Mouse (Mus musculus): Measurements from ENCODE around the gene Abhd11. TPM values are rescaled to one million over a fixed set of nuclear protein-coding genes. Genes with fewer than 3 reads are reported as not detected.

Abhd11 gene
- polyA plus RNA-seq, 1 experiment = 39.7 TPM

DNA sequence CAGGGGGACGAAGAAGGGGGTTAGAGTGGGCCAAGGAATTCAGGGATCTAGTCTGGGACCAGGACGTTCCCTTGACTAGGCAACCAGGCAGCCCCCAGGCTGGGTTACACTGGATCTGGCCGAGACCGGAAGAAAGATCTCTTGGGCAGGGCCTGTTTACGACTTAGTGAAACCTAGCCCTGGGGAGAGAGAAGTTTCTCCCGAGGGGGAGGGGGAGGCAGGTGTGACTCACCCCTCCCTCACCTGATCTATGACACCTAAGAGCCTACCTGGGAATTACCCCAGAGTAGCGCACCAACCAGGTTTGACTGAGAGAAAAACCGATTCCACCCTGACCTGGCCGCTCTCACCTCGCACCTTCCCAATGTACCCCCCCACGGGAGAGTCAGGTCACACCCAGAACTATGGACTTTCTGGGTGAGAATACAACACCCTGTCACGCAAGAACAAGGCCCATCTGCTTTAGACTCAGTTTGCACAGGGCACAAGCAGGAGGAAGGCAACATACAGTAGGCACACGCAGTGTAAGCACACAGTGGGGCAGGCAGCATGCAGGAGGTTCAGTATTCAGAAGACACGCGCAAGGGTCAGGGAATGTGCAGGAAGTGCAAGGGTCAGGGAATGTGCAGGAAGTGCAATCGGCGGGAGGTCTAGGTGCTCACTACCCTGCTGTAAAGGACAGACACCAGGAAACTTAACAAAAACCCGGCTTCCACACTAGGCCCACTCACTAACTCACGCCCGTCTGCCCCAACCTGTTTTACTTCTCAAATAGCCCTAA is 41.6 kb upstream of the Abhd11 start:
- TF ChIP-seq POLR2A (IDR thresholded peaks at IDR 0.05; ENCODE audit: borderline replicate concordance, control insufficient read depth, low read depth, low read length) = no peak
- no peak for TF ChIP-seq CTCF (IDR thresholded peaks at IDR 0.05; ENCODE audit: control insufficient read depth, insufficient read depth, low read length)
- Histone ChIP-seq H3K4me1 (ENCODE audit: control insufficient read depth, insufficient read depth, low read length) (no peaks in the 10 kb centered on the region; the same call in 1 of the 2 replicates), H3K27ac (ENCODE audit: control insufficient read depth, insufficient read depth, low read depth, low read length, poor library complexity) (no peak overlapping the region), H3K4me3 (replicated peaks; ENCODE audit: control insufficient read depth, low read depth, low read length) (no peak overlapping the region)
- 80% methylated on average over 20 of the region's 20 CpGs for WGBS

DNA sequence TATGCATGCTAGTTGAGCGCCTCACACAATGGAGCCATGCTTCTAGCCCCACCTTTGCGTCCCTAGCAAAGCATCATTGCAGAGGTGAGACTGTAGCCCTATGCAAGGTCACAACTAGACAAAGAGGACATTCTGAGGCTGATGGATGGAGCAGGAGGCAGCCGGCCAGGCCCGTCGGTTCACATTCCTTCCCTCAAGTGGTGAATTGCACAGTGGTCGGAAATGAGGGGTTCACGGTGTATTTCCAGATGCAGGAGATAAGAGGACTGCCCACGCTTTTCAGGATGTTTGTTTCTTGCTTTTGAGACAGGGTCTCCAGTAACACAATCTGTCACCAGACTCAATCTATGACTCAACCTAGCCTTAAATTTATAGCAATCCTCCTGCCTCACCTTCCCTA is 38.3 kb upstream of the Abhd11 start:
- no peak for TF ChIP-seq POLR2A (IDR thresholded peaks at IDR 0.05; ENCODE audit: borderline replicate concordance, control insufficient read depth, low read depth, low read length)
- TF ChIP-seq CTCF (IDR thresholded peaks at IDR 0.05; ENCODE audit: control insufficient read depth, insufficient read depth, low read length) = no peak
- H3K27ac ChIP-seq (ENCODE audit: control insufficient read depth, insufficient read depth, low read depth, low read length, poor library complexity) = no peak overlapping the region
- no peak overlapping the region for H3K4me3 ChIP-seq (replicated peaks; ENCODE audit: control insufficient read depth, low read depth, low read length)
- H3K4me1 ChIP-seq (ENCODE audit: control insufficient read depth, insufficient read depth, low read length) = peaks cover 4% of the 10 kb centered on the region
- 75% methylated on average over 8 of the region's 8 CpGs for WGBS

GRCm38 (mm10) chr5:134973081-134973480 is 35.9 kb upstream of the Abhd11 start:
- no peak for TF ChIP-seq CTCF (IDR thresholded peaks at IDR 0.05; ENCODE audit: control insufficient read depth, insufficient read depth, low read length)
- no peak for TF ChIP-seq POLR2A (IDR thresholded peaks at IDR 0.05; ENCODE audit: borderline replicate concordance, control insufficient read depth, low read depth, low read length)
- Histone ChIP-seq H3K27ac (ENCODE audit: control insufficient read depth, insufficient read depth, low read depth, low read length, poor library complexity) (no peak overlapping the region), H3K4me3 (replicated peaks; ENCODE audit: control insufficient read depth, low read depth, low read length) (no peak overlapping the region), H3K4me1 (ENCODE audit: control insufficient read depth, insufficient read depth, low read length) (peaks cover 6% of the 10 kb centered on the region)

DNA sequence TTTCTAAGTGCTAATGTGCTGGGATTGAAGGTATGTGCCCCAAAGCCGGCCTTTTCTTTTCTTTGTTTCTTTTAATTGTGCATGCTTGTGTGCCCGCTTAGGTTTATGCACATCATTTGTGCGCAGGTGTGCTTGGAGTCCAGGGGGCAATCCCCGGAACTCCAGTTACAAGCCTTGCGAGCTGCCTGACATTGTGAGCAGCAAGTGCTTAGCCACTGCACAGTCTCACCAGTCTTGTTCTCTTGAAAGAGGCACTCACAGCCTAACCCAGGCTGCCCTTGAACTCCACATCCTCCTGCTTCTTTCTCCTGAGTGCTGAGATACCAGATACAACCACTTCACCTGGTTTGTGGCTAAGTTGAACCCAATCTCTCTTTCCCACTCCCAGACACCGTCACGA is 35.4 kb upstream of the Abhd11 start:
- no peak for TF ChIP-seq CTCF (IDR thresholded peaks at IDR 0.05; ENCODE audit: control insufficient read depth, insufficient read depth, low read length)
- TF ChIP-seq POLR2A (IDR thresholded peaks at IDR 0.05; ENCODE audit: borderline replicate concordance, control insufficient read depth, low read depth, low read length) = no peak
- Histone ChIP-seq H3K4me3 (replicated peaks; ENCODE audit: control insufficient read depth, low read depth, low read length) (no peak overlapping the region), H3K27ac (ENCODE audit: control insufficient read depth, insufficient read depth, low read depth, low read length, poor library complexity) (no peak overlapping the region), H3K4me1 (ENCODE audit: control insufficient read depth, insufficient read depth, low read length) (peaks cover 6% of the 10 kb centered on the region)
- 80% methylated on average over 7 of the region's 7 CpGs for WGBS

- 19% methylated on average over 7 of the region's 7 CpGs for WGBS
- no peak overlapping the region for H3K27ac ChIP-seq (ENCODE audit: control insufficient read depth, insufficient read depth, low read depth, low read length, poor library complexity)
- H3K4me1 ChIP-seq (ENCODE audit: control insufficient read depth, insufficient read depth, low read length) = peaks cover 6% of the 10 kb centered on the region
- TF ChIP-seq CTCF (IDR thresholded peaks at IDR 0.05; ENCODE audit: control insufficient read depth, insufficient read depth, low read length) = no peak
- no peak for TF ChIP-seq POLR2A (IDR thresholded peaks at IDR 0.05; ENCODE audit: borderline replicate concordance, control insufficient read depth, low read depth, low read length)
- no peak overlapping the region for H3K4me3 ChIP-seq (replicated peaks; ENCODE audit: control insufficient read depth, low read depth, low read length)
Measured at GRCm38 (mm10) chr5:134974294-134974693, 34.7 kb upstream of the Abhd11 start.

- H3K4me1 ChIP-seq (ENCODE audit: control insufficient read depth, insufficient read depth, low read length) = peaks cover 6% of the 10 kb centered on the region
- H3K27ac ChIP-seq (ENCODE audit: control insufficient read depth, insufficient read depth, low read depth, low read length, poor library complexity) = no peak overlapping the region
- TF ChIP-seq POLR2A (IDR thresholded peaks at IDR 0.05; ENCODE audit: borderline replicate concordance, control insufficient read depth, low read depth, low read length) (no peak), CTCF (IDR thresholded peaks at IDR 0.05; ENCODE audit: control insufficient read depth, insufficient read depth, low read length) (no peak)
- H3K4me3 ChIP-seq (replicated peaks; ENCODE audit: control insufficient read depth, low read depth, low read length) = no peak overlapping the region
- 21% methylated on average over 2 of the region's 2 CpGs for WGBS
Measured at GRCm38 (mm10) chr5:134974921-134975320, 34.0 kb upstream of the Abhd11 start.

DNA sequence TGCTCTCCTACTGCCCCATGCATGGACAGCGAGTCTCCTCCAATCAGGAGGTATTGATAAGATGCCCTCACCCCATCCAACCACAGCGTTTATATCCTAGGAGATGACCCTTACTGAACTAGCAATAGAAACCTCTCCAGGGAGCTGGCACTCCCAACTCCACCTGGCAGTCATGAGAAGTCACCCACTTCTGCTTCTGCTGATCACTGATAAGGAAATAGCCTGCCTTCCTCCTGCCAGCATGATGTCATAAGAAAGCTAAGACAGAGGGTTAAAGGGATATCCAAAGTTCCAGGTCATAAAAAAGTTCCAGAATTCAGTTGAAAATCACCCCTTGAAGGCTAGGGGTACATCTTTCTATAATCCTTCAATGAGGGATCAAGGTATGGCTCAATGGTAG is 32.8 kb upstream of the Abhd11 start:
- Histone ChIP-seq H3K4me3 (replicated peaks; ENCODE audit: control insufficient read depth, low read depth, low read length) (no peak overlapping the region), H3K27ac (ENCODE audit: control insufficient read depth, insufficient read depth, low read depth, low read length, poor library complexity) (no peak overlapping the region)
- WGBS = 21% methylated on average over 2 of the region's 2 CpGs

DNA sequence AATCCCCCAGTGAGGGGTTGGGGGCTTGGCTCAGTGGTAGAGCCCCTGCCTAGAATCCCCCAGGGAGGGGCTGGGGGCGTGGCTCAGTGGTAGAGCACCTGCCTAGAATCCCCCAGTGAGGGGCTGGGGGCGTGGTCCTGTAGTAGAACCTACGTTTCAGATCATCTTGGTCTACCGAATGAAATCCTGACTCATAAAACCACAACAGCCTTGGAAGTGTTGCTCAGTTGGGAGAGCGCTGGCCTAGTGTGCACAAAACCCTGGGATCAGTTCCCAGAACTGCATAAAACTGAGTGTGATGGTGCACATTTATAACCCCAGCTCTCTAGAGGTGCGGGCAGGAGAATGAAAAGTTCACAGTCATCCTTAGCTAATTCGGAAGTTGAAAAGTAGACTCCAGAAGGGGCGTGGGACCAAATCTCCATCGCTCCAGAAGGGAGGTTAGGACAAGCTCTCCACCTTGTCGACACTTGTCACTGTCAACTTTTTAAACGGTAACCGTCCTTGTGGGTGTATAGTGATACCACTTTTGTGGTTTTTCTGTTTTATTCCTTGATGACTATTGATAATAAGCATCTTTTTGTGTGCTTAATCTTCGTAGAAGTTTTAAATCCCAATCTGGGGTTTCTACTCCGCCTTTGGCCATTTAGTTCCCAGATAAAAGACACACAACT is 32.2 kb upstream of the Abhd11 start:
- Histone ChIP-seq H3K4me3 (replicated peaks; ENCODE audit: control insufficient read depth, low read depth, low read length) (no peak overlapping the region), H3K27ac (ENCODE audit: control insufficient read depth, insufficient read depth, low read depth, low read length, poor library complexity) (no peak overlapping the region; the same call in 1 of the 2 replicates), H3K4me1 (ENCODE audit: control insufficient read depth, insufficient read depth, low read length) (peaks cover 6% of the 10 kb centered on the region)
- TF ChIP-seq POLR2A (IDR thresholded peaks at IDR 0.05; ENCODE audit: borderline replicate concordance, control insufficient read depth, low read depth, low read length) (no peak), CTCF (IDR thresholded peaks at IDR 0.05; ENCODE audit: control insufficient read depth, insufficient read depth, low read length) (no peak)
- 46% methylated on average over 14 of the region's 14 CpGs for WGBS

More for the DNA sequence above, 32.8 kb upstream of the Abhd11 start:
- peaks cover 6% of the 10 kb centered on the region for H3K4me1 ChIP-seq (ENCODE audit: control insufficient read depth, insufficient read depth, low read length)
- TF ChIP-seq POLR2A (IDR thresholded peaks at IDR 0.05; ENCODE audit: borderline replicate concordance, control insufficient read depth, low read depth, low read length) (no peak), CTCF (IDR thresholded peaks at IDR 0.05; ENCODE audit: control insufficient read depth, insufficient read depth, low read length) (no peak)

Data from bone marrow, adult 2 months (tissue).